Mouse (Mus musculus) midbrain, embryonic 11.5 days (tissue): Measurements from ENCODE around the gene Strip1. TPM values are rescaled to one million over a fixed set of nuclear protein-coding genes. Genes with fewer than 3 reads are reported as not detected.
A peak's percentile ranks its signal among the peaks of the same experiment; 100 is the strongest.

Source experiments
- ATAC-seq: fragments of 200-750 bp; cut with Nextera tagmentation; 2 replicates; pipeline ENCODE4 v1.8.0; 2017; ENCODE audit warnings: moderate TSS enrichment, moderate library complexity; ENCODE audit not compliant: low FRiP score
- DNase-seq: peaks from one replicate; pipeline ENCODE4 v3.0.0; 2015; ENCODE audit warnings: low spot score; ENCODE audit errors: missing footprints
- H3K27ac ChIP-seq: fragments of 300-500 bp; sonication (generic); 2 replicates; pipeline ENCODE4 v1.5.1; 2014; ENCODE audit warnings: low read depth, low read length
- H3K27me3 ChIP-seq: fragments of 300-500 bp; sonication (generic); 2 replicates; pipeline ENCODE4 v1.6.1; 2014; ENCODE audit warnings: mild to moderate bottlenecking, low read length, moderate library complexity, mixed read lengths; ENCODE audit not compliant: control insufficient read depth, insufficient read depth
- H3K36me3 ChIP-seq: fragments of 300-500 bp; sonication (generic); 2 replicates; pipeline ENCODE4 v1.6.1; 2014; ENCODE audit warnings: mild to moderate bottlenecking, low read length, moderate library complexity, mixed read lengths; ENCODE audit not compliant: control insufficient read depth, insufficient read depth
- H3K4me1 ChIP-seq: fragments of 300-500 bp; sonication (generic); 2 replicates; pipeline ENCODE4 v1.6.1; 2014; ENCODE audit warnings: low read length; ENCODE audit not compliant: control insufficient read depth, insufficient read depth
- H3K4me2 ChIP-seq: fragments of 300-500 bp; sonication (generic); 2 replicates; pipeline ENCODE4 v1.6.1; 2014; ENCODE audit warnings: mild to moderate bottlenecking, moderate library complexity
- H3K4me3 ChIP-seq: fragments of 300-500 bp; sonication (generic); 2 replicates; pipeline ENCODE4 v1.5.1; 2014; ENCODE audit warnings: low read depth, low read length
- H3K9ac ChIP-seq: fragments of 300-500 bp; sonication (generic); 2 replicates; pipeline ENCODE4 v1.6.1; 2014; ENCODE audit warnings: low read length
- H3K9me3 ChIP-seq: fragments of 300-500 bp; sonication (generic); 2 replicates; pipeline ENCODE4 v1.6.1; 2016; ENCODE audit warnings: low read length; ENCODE audit not compliant: control insufficient read depth
- WGBS: fragments of 180-500 bp; shearing (Covaris S2); extraction: QIAGEN DNeasy Blood & Tissue Kit; methylation state at CpG from one replicate; pipeline ENCODE4 v1.1.7; 2014; 5-methylcytosine and 5-hydroxymethylcytosine counted together
- polyA plus RNA-seq: library from polyadenylated mRNA; unstranded; fragments of >200 nt; fragmentation: Nextera tagmentation; extraction: Ambion mirVana; gene quantifications from 2 replicates; pipeline ENCODE4 v1.2.1, GENCODE M21; 2014

The Strip1 gene
- polyA plus RNA-seq, 1 experiment from 2014 or later: 87.6 TPM

DNA sequence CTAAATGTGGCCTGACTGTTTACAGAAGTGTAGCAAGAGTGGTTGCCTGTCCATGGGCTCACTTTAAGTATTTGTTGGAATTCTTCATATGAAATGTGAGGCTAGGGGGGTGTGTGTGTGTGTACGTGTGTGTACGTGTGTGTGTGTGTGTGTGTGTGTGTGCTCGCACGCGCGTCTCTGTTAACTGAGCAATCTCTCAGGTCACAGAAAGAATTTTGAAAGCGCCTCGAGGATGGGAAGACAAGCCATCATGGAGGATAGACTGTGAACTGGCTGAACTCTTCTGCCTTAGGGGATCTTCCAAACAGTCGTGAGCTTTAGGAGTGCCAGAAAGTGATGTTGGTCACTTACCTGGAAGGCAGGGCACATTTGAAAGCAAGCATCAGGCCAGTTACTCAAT is 2.4 kb upstream of the Strip1 start:
- Histone ChIP-seq H3K4me3 (no peak overlapping the region), H3K9ac (no peak overlapping the region), H3K4me1 (peaks cover 7% of the 10 kb centered on the region; the same call in 1 of the 2 replicates), H3K4me2 (no peak overlapping the region), H3K27me3 (no peaks in the 10 kb centered on the region), H3K36me3 (no peaks in the 10 kb centered on the region), H3K27ac (no peak overlapping the region), H3K9me3 (no peaks in the 10 kb centered on the region)
- DNase-seq: peak; percentile 65
- no peak for ATAC-seq
- WGBS: 89% methylated on average over 9 of the region's 9 CpGs

DNA sequence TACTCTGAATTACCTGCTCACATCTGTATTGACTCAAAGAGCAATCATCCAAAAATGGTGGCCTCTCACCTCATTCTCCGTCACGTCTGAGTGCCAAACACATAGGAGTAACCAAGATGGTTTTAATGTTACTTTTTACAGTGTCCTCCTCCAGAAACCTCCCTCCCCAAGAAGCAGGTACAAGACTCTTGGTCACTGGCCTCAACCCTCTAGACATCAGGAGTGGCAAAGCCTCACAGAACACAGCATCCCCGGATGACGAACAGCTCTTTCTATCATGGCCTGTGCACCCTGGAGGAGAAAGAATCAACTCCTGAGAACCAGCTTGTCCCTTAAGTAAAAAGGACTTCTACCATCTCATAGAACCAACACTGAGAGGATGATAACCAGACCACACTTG is 1.3 kb upstream of the Strip1 start:
- H3K4me2 ChIP-seq: no peak overlapping the region
- no peak overlapping the region for H3K9ac ChIP-seq
- H3K36me3 ChIP-seq: no peaks in the 10 kb centered on the region
- no peak overlapping the region for H3K4me3 ChIP-seq
- 92% methylated on average over 4 of the region's 4 CpGs for WGBS
- H3K27me3 ChIP-seq: no peaks in the 10 kb centered on the region
- H3K9me3 ChIP-seq: no peaks in the 10 kb centered on the region
- DNase-seq (peak; percentile 79), ATAC-seq (no peak)
- peaks cover 7% of the 10 kb centered on the region; the same call in 1 of the 2 replicates for H3K4me1 ChIP-seq
- no peak overlapping the region for H3K27ac ChIP-seq

DNA sequence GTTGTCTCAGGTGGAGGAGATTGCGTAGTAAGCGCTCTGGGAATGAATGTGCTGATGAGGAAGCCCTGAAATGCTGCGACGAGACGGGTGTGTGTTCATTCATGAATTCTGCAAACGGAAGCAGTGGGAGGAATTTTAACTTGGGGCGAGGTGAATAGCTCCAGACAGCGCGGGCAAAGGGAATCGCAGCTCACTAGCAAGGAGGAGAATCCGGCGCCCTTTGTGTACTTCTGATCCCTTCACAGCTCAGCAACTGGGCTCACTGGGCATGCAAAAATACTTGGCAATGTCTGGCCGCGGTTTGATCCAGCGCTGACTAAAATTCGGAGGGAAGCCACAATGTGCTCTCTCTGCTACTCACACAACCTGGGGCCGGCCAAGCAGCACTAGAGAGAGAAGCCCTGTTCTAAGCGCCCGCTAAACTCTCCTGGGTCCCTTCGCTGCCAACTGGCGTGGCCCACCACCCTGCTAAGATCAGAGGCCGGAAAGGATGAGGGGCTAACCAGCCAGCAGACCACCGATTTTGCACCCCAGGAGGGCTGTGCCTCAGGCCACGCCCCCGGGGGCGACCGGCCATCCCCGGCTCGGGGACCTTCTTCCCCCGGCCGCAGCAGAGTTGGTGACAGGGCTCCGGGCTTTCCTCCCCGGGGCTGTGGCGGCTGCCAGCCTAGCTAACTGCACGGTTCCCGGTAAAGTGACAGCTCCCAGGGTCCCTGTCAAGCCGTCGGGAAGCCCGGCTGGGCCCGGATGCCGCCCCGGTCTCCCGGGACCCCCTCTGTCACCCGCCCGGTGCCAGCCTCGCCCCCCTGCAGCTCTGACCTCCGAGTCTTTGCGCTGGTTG is 592 bp downstream of the Strip1 start, which contains the start of gene Gm10961:
Gene Gm10961, plus strand, starts transcription at position 641 of the 841 bp plus-strand sequence.
- ATAC-seq: peak; percentile 86
- H3K4me2 ChIP-seq: peak within 1 kb of the TSS; percentile 79
- H3K9ac ChIP-seq: peak within 1 kb of the TSS; percentile 97
- WGBS: under 1% methylated on average over 41 of the region's 48 CpGs
- H3K27me3 ChIP-seq: no peaks in the 10 kb centered on the region
- DNase-seq: peak; percentile 97
- peak within 1 kb of the TSS; percentile 92 for H3K27ac ChIP-seq
- H3K4me3 ChIP-seq: peak within 1 kb of the TSS; percentile 98
- no peaks in the 10 kb centered on the region for H3K9me3 ChIP-seq
- H3K36me3 ChIP-seq: peaks cover 13% of the 10 kb centered on the region
- H3K4me1 ChIP-seq: peaks cover 7% of the 10 kb centered on the region; the same call in 1 of the 2 replicates

DNA sequence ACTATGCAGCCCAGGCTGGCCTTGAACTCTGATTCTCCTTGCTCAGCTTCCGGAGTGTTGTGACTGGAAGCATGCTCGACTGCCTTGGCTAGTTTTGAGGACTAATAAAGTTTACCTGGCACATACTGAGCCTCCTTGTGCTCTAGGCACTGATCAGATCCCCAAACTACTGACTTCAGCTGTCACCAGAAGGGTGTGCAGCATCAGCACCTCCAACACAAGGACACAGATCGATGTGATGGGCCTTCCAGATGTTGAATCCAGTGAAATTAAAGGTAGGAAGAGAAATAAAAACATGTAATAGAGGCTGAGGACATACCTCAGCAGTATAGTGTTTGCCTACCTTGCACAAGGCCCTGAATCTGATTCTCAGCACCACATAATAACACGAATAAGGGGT is 2.1 kb downstream of the Strip1 start:
- H3K27me3 ChIP-seq: no peaks in the 10 kb centered on the region
- no peak overlapping the region for H3K4me2 ChIP-seq
- no peaks in the 10 kb centered on the region for H3K9me3 ChIP-seq
- no peak overlapping the region for H3K9ac ChIP-seq
- peaks cover 26% of the 10 kb centered on the region for H3K36me3 ChIP-seq
- peaks cover 7% of the 10 kb centered on the region; the same call in 1 of the 2 replicates for H3K4me1 ChIP-seq
- 92% methylated on average over 4 of the region's 4 CpGs for WGBS
- H3K27ac ChIP-seq: no peak overlapping the region
- DNase-seq (peak; percentile 67), ATAC-seq (no peak)
- no peak overlapping the region for H3K4me3 ChIP-seq

DNA sequence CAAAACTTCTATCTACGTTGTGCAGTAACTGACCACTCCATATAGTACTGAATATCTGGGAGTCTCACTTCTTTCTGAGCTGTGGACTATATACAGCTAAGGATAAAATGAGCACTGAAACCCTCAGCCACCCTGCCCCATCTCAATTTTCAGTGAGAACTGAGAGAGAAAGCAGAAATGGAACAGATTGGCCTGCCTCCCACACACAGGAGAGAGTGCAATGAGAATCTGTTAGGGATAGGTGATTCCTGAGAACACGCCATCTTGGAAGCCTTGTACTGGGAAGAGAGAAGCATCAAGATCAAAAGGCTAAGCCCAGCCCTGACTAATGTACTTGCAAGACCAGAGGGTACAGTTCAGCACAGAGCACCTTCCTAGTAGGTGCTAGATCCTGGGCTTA is 2.9 kb downstream of the Strip1 start:
- Histone ChIP-seq H3K4me2 (no peak overlapping the region), H3K27me3 (no peaks in the 10 kb centered on the region), H3K27ac (no peak overlapping the region), H3K4me1 (peaks cover 7% of the 10 kb centered on the region; the same call in 1 of the 2 replicates), H3K4me3 (no peak overlapping the region), H3K9me3 (no peaks in the 10 kb centered on the region), H3K9ac (no peak overlapping the region), H3K36me3 (peaks cover 30% of the 10 kb centered on the region)
- DNase-seq (peak; percentile 72), ATAC-seq (no peak)
- 92% methylated on average over 2 of the region's 2 CpGs for WGBS

DNA sequence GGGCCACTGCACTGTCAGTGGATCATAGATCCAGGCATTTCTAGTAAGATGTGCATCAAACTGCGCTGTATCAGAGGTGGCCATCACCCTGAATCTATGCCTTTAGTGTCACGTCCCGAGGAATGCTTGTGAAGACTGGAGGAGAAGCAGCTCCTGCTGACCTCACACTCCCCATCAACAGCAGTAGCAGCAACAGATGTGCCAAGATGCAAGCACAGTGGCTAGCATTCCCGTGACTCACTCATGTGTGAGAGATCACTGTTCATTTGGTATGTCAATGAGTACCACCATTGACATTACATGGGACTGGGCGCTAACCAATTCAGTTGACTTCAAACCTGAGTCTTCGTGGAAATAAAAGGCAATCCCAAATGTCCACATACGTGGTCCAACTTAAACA is 3.9 kb downstream of the Strip1 start:
- ATAC-seq (no peak), DNase-seq (no peak)
- Histone ChIP-seq H3K36me3 (peaks cover 38% of the 10 kb centered on the region), H3K27ac (no peak overlapping the region), H3K27me3 (no peaks in the 10 kb centered on the region), H3K9me3 (no peaks in the 10 kb centered on the region), H3K4me1 (peaks cover 7% of the 10 kb centered on the region; the same call in 1 of the 2 replicates), H3K4me2 (no peak overlapping the region), H3K9ac (no peak overlapping the region), H3K4me3 (no peak overlapping the region)
- 92% methylated on average over 7 of the region's 7 CpGs for WGBS

DNA sequence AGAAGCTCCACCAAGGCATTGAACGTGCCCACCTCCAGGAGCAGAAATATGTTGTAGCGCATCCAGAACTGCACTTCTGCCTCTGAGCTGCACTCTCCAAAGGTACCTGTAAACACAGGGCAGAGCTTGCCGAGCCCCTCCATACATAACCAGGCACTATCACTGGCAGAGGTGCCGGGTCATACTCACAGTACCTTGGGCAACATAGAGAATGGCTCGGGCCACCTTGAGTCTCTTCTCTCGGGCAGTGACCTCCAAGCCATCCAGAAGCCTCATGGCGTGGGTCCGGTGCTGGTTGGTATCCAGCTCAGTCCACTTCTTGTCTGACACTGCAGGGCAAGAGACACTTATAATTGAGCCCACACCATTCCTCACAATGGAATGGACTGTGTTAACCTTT is 4.7 kb downstream of the Strip1 start:
- no peaks in the 10 kb centered on the region for H3K9me3 ChIP-seq
- no peak overlapping the region for H3K4me3 ChIP-seq
- DNase-seq: peak; percentile 49
- no peak overlapping the region for H3K27ac ChIP-seq
- ATAC-seq: no peak
- peaks cover 7% of the 10 kb centered on the region; the same call in 1 of the 2 replicates for H3K4me1 ChIP-seq
- no peaks in the 10 kb centered on the region for H3K27me3 ChIP-seq
- H3K36me3 ChIP-seq: peaks cover 44% of the 10 kb centered on the region
- 93% methylated on average over 8 of the region's 8 CpGs for WGBS
- no peak overlapping the region for H3K4me2 ChIP-seq
- H3K9ac ChIP-seq: no peak overlapping the region

DNA sequence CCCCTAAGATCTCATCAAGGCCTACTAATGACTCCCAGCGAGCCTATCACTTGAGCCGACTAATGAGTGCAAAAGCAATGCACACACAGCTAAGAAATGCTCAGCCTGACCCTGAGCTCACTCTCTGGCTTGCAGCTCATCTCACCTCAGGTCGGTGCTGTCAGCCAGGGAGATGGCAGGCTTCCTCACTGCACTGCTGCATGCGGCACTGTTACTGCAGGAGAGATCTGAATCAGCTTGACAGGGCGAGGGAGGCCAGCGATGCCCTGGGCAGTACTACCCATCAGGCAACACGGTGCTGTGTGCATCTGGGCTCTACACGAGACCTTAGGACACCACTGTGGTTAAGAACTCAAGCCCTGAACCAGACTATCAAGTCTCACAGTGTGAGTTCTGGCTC is 6.0 kb downstream of the Strip1 start:
- peak; percentile 78 for DNase-seq

DNA sequence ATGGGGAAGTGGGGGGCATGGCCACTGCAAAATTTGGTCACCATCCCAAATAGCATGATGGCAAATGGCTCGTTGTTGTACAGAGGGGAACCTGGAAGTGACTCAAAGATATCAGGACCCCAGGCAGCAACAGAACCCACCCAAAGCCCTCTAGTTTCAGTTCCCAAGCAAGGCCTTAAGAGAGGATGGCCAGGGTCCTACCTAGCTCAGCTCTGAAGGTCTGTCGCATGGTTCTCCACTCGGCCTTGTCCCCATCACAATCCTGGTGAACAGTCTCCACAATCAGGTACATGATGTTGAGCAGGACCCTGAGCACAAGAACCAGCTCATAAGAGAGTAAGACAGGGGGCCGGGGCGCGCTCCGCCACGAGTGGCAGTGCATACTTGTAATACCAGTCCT is 7.1 kb downstream of the Strip1 start:
- H3K4me1 ChIP-seq: no peaks in the 10 kb centered on the region
- DNase-seq: no peak
- no peaks in the 10 kb centered on the region for H3K27me3 ChIP-seq
- ATAC-seq: no peak
- no peaks in the 10 kb centered on the region for H3K9me3 ChIP-seq
- H3K9ac ChIP-seq: no peak overlapping the region
- H3K36me3 ChIP-seq: peaks cover 55% of the 10 kb centered on the region
- no peak overlapping the region for H3K27ac ChIP-seq
- 95% methylated on average over 8 of the region's 8 CpGs for WGBS
- H3K4me3 ChIP-seq: no peak overlapping the region
- H3K4me2 ChIP-seq: no peak overlapping the region

More for the DNA sequence above, 6.0 kb downstream of the Strip1 start:
- Histone ChIP-seq H3K9ac (no peak overlapping the region), H3K4me2 (no peak overlapping the region), H3K9me3 (no peaks in the 10 kb centered on the region), H3K27me3 (no peaks in the 10 kb centered on the region), H3K4me1 (peaks cover 7% of the 10 kb centered on the region; the same call in 1 of the 2 replicates), H3K27ac (no peak overlapping the region), H3K4me3 (no peak overlapping the region), H3K36me3 (peaks cover 52% of the 10 kb centered on the region)
- 92% methylated on average over 8 of the region's 8 CpGs for WGBS
- ATAC-seq: no peak
